Mouse (Mus musculus) megakaryocyte, embryonic 14.5 days (primary cell): ENCODE measurements at regions not wholly inside any gene's neighbourhood (a gene's known extent, or its start where the extent isn't known, plus 50 kb on each side); places are given as distances from the start of the nearest gene placed in this dataset.
"Not testable (repeated sequence)": the region's sequence is repeated elsewhere in the genome, so short reads cannot be mapped to it uniquely, and the experiment has no call there.

ENCODE experiments used
- FLI1 ChIP-seq: IDR thresholded peaks from 2 replicates; pipeline ENCODE4 v1.6.1; 2012; ENCODE audit warnings: low read length, inconsistent platforms, mixed read lengths
- GATA1 ChIP-seq: IDR thresholded peaks from 3 replicates; pipeline ENCODE4 v1.6.1; 2012; ENCODE audit warnings: mixed read lengths, low read length, inconsistent platforms, borderline replicate concordance

- TF ChIP-seq FLI1, GATA1: not testable (repeated sequence)
Measured at GRCm38 (mm10) chr14:53324367-53324766, 828.8 kb upstream of the Olfr1507 start.
